14 mouse cellular contexts compared by ENCODE assay signal in genomic region chr5:29708258-29708657, GRCm38 (mm10). TPM values are rescaled to one million over a fixed set of nuclear protein-coding genes. Genes with fewer than 3 reads are reported as not detected.
DNase-seq lines count a peak whose midpoint lies in the region; ATAC-seq and TF ChIP-seq lines count a peak whose summit lies in the region.
"Had no signal": no experiment of that assay in that cellular context is flagged by ENCODE, and none has a peak within 500 bp of the region (broad histone marks: within the 10 kb centered on the region; RNA-seq: fewer than 3 reads in every experiment).

No protein-coding gene starts in this region.

- ATAC-seq in lung, embryonic 14.5 days (ENCODE audit: insufficient read depth), result peak; percentile 90
- ATAC-seq in intestine, embryonic 15.5 days, result peak; percentile 92
- peak; percentile 93 for ATAC-seq in stomach, embryonic 15.5 days (ENCODE audit: insufficient read depth, low FRiP score, low read depth)
- no peak for ATAC-seq in hindbrain, embryonic 11.5 days (ENCODE audit: low FRiP score)
- ATAC-seq: hindbrain, embryonic 16.5 days had no signal

- H3K9ac ChIP-seq in lung, embryonic 14.5 days, result no peak overlapping the region
- H3K9ac ChIP-seq in intestine, embryonic 15.5 days, result no peak overlapping the region
- no peak overlapping the region for H3K9ac ChIP-seq in stomach, embryonic 15.5 days
- H3K9ac ChIP-seq in hindbrain, embryonic 11.5 days (ENCODE audit: low read depth, low read length), result no peak overlapping the region
- H3K9ac ChIP-seq: heart, embryonic 15.5 days; limb, embryonic 15.5 days had no signal

- H3K27ac ChIP-seq in lung, embryonic 14.5 days (ENCODE audit: low read depth), result peak overlapping the region; percentile 54; the same call in 1 of the 2 replicates
- no peak overlapping the region for H3K27ac ChIP-seq in intestine, embryonic 15.5 days
- H3K27ac ChIP-seq in stomach, embryonic 15.5 days, result peak overlapping the region; percentile 72
- H3K27ac ChIP-seq in hindbrain, embryonic 11.5 days (ENCODE audit: low read depth, low read length), result no peak overlapping the region
- H3K27ac ChIP-seq: heart, embryonic 15.5 days; limb, embryonic 15.5 days had no signal

- peak; percentile 51 for DNase-seq in lung, embryonic 14.5 days
- no peak for DNase-seq in lung, postnatal 14 days
- peak; percentile 36 for DNase-seq in embryo, embryonic 10.5 days (ENCODE audit: low spot score)
- no peak for DNase-seq in hindbrain, embryonic 11.5 days (ENCODE audit: low spot score)
- no peak for DNase-seq in left cerebral cortex, adult 18-20 months (ENCODE audit: low spot score in 2 of 2)
- DNase-seq: cerebellum, adult 18-20 months; thymus, postnatal 4 days had no signal

- no peak overlapping the region for H3K4me2 ChIP-seq in lung, embryonic 14.5 days
- H3K4me2 ChIP-seq in intestine, embryonic 15.5 days (replicated peaks), result no peak overlapping the region
- H3K4me2 ChIP-seq in stomach, embryonic 15.5 days, result no peak overlapping the region
- no peak overlapping the region for H3K4me2 ChIP-seq in hindbrain, embryonic 11.5 days (replicated peaks; ENCODE audit: low read depth, low read length)
- H3K4me2 ChIP-seq: heart, embryonic 15.5 days; limb, embryonic 15.5 days had no signal

- no peak for TF ChIP-seq CTCF in lung, embryonic 14.5 days (IDR thresholded peaks at IDR 0.05; ENCODE audit: low read depth)

- 4% methylated on average over 5 of the region's 5 CpGs for WGBS in lung, embryonic 14.5 days
- 3% methylated on average over 5 of the region's 5 CpGs for WGBS in intestine, embryonic 15.5 days
- WGBS in stomach, embryonic 15.5 days, result 12% methylated on average over 5 of the region's 5 CpGs
- 32% methylated on average over 5 of the region's 5 CpGs for WGBS in hindbrain, embryonic 11.5 days

- no peak overlapping the region for H3K4me3 ChIP-seq in lung, embryonic 14.5 days (ENCODE audit: low read depth, low read length)
- H3K4me3 ChIP-seq in intestine, embryonic 15.5 days (replicated peaks), result no peak overlapping the region
- no peak overlapping the region for H3K4me3 ChIP-seq in stomach, embryonic 15.5 days (replicated peaks)
- H3K4me3 ChIP-seq in hindbrain, embryonic 11.5 days (ENCODE audit: low read depth, low read length), result no peak overlapping the region
- H3K4me3 ChIP-seq: erythroblast, embryonic 14.5 days; heart, embryonic 15.5 days; limb, embryonic 15.5 days had no signal

- no peaks in the 10 kb centered on the region for H3K27me3 ChIP-seq in lung, embryonic 14.5 days (ENCODE audit: insufficient read depth, low read length)
- no peaks in the 10 kb centered on the region for H3K27me3 ChIP-seq in intestine, embryonic 15.5 days (replicated peaks)
- H3K27me3 ChIP-seq in stomach, embryonic 15.5 days (replicated peaks), result no peaks in the 10 kb centered on the region
- H3K27me3 ChIP-seq in hindbrain, embryonic 11.5 days (ENCODE audit: control insufficient read depth, insufficient read depth, low read length), result no peaks in the 10 kb centered on the region
- H3K27me3 ChIP-seq: heart, embryonic 15.5 days; limb, embryonic 15.5 days had no signal

- no peaks in the 10 kb centered on the region for H3K36me3 ChIP-seq in lung, embryonic 14.5 days (ENCODE audit: insufficient read depth)
- H3K36me3 ChIP-seq in intestine, embryonic 15.5 days, result no peaks in the 10 kb centered on the region
- no peaks in the 10 kb centered on the region for H3K36me3 ChIP-seq in stomach, embryonic 15.5 days
- no peaks in the 10 kb centered on the region for H3K36me3 ChIP-seq in hindbrain, embryonic 11.5 days (ENCODE audit: control insufficient read depth, insufficient read depth, low read length)
- H3K36me3 ChIP-seq: heart, embryonic 15.5 days; limb, embryonic 15.5 days had no signal

- no peaks in the 10 kb centered on the region for H3K9me3 ChIP-seq in lung, embryonic 14.5 days (ENCODE audit: low read depth, low read length)
- no peaks in the 10 kb centered on the region for H3K9me3 ChIP-seq in intestine, embryonic 15.5 days
- H3K9me3 ChIP-seq in stomach, embryonic 15.5 days, result no peaks in the 10 kb centered on the region
- no peaks in the 10 kb centered on the region for H3K9me3 ChIP-seq in hindbrain, embryonic 11.5 days (ENCODE audit: control insufficient read depth, low read length)
- H3K9me3 ChIP-seq: heart, embryonic 15.5 days; limb, embryonic 15.5 days had no signal

- no peaks in the 10 kb centered on the region for H3K4me1 ChIP-seq in lung, embryonic 14.5 days (ENCODE audit: insufficient read depth)
- no peaks in the 10 kb centered on the region for H3K4me1 ChIP-seq in intestine, embryonic 15.5 days (replicated peaks)
- H3K4me1 ChIP-seq in stomach, embryonic 15.5 days, result no peaks in the 10 kb centered on the region
- no peaks in the 10 kb centered on the region for H3K4me1 ChIP-seq in hindbrain, embryonic 11.5 days (replicated peaks; ENCODE audit: control insufficient read depth, insufficient read depth, low read length)
- H3K4me1 ChIP-seq: heart, embryonic 15.5 days had no signal

RNA-seq across cellular contexts. Expression of gene Dnajb6, which starts 27.2 kb away (rescaled TPM):
- 143 and 146 TPM in 2 replicates for polyA plus RNA-seq in lung, embryonic 14.5 days (2014; fragmentation: Nextera tagmentation; extraction: Ambion mirVana)
- 108 and 138 TPM in 2 replicates for polyA plus RNA-seq in intestine, embryonic 15.5 days (2015; fragmentation: Nextera tagmentation; extraction: Ambion mirVana)
- 130 and 141 TPM in 2 replicates for polyA plus RNA-seq in stomach, embryonic 15.5 days (2015; fragmentation: Nextera tagmentation; extraction: Ambion mirVana)
- 231 and 251 TPM in 2 replicates for polyA plus RNA-seq in hindbrain, embryonic 11.5 days (2014; fragmentation: Nextera tagmentation; extraction: Ambion mirVana)
- 100 to 1,000 TPM; 156 to 163 TPM for total RNA-seq in left cerebral cortex, adult 18-20 months (2021)

RNA-seq across cellular contexts. Expression of gene Gm5129, which starts 27.5 kb away (rescaled TPM):
- polyA plus RNA-seq in lung, embryonic 14.5 days (2014; fragmentation: Nextera tagmentation; extraction: Ambion mirVana), result not detected in 2 replicates
- polyA plus RNA-seq in intestine, embryonic 15.5 days (2015; fragmentation: Nextera tagmentation; extraction: Ambion mirVana), result not detected in 2 replicates
- not detected in 2 replicates for polyA plus RNA-seq in stomach, embryonic 15.5 days (2015; fragmentation: Nextera tagmentation; extraction: Ambion mirVana)
- polyA plus RNA-seq in hindbrain, embryonic 11.5 days (2014; fragmentation: Nextera tagmentation; extraction: Ambion mirVana), result not detected in 2 replicates
- not detected for total RNA-seq in left cerebral cortex, adult 18-20 months (2021)
- total RNA-seq: layer of hippocampus, adult 18-20 months had no signal
- polyA plus RNA-seq: erythroblast, embryonic 14.5 days; heart, embryonic 15.5 days; hindbrain, embryonic 16.5 days; limb, embryonic 15.5 days had no signal

Comparison
In these comparisons a context has a peak if more than half of its experiments do, and no peak if none do; other contexts are left out.
1. DNase-seq: peak in lung, embryonic 14.5 days (single experiment) and embryo, embryonic 10.5 days (single experiment); none in lung, postnatal 14 days (single experiment), hindbrain, embryonic 11.5 days (single experiment) and left cerebral cortex, adult 18-20 months (0 of 2).
2. H3K27ac ChIP-seq: peak in lung, embryonic 14.5 days (single experiment) and stomach, embryonic 15.5 days (single experiment); none in intestine, embryonic 15.5 days (single experiment) and hindbrain, embryonic 11.5 days (single experiment).